Mouse (Mus musculus) frontal cortex, postnatal 25 days (tissue): ENCODE data around the gene Gm10570.

ENCODE experiments used
- DNase-seq, 2 experiments: peaks; one replicate each; pipeline ENCODE4 v3.0.0; 2022; ENCODE audit warnings: low spot score in 2 of 2

Gm10570 gene

DNA sequence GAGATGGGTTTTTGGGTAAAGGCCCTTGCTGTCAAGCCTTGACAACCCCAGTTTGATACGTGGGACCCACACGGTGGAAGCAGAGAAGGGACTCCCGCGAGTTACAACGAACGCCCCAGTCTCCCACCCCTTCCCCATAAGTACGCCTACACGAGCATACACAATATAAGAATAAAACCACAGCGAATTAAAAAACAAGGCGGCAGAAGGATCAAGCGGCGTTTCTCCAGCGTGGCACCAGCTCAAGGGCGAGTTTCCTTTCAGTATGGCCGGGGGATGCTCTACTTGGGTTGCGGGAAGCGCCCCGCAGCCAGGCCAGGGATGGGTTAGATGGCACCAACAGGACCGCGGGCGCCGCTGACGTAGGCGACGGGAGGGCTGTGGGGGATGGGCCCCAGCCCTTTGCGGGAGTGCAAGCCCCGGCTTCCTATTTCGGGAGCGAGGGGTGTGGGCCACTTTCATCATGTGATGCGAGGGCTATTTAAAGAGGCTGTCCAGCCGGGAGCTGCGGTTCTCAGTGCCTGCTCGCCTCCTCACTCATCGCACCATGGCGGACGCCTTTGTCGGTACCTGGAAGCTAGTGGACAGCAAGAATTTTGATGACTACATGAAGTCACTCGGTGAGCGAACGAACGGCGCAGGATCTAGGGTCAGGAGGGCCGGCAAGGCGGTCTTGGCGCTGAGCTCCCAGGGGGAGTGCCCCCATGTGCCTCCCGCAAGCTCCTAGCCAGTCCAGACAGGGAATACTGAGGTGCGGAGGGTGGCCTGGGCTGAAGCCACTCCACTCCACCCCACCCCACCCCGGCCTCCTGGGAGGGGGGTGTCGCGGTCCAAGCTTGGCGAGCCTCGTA lies at the start of gene Gm10570, which contains the start of gene Fabp3:
Gene Gm10570 (minus strand): TSS at position 444 of the 851 bp plus-strand sequence.
Gene Fabp3 (plus strand): TSS at position 365 of the 851 bp plus-strand sequence.
- DNase-seq: peak; percentile 53 to 61

- DNase-seq: no peak
Observed at GRCm38 (mm10) chr4:130357946-130358345, 49.5 kb upstream of the Gm10570 start.

DNA sequence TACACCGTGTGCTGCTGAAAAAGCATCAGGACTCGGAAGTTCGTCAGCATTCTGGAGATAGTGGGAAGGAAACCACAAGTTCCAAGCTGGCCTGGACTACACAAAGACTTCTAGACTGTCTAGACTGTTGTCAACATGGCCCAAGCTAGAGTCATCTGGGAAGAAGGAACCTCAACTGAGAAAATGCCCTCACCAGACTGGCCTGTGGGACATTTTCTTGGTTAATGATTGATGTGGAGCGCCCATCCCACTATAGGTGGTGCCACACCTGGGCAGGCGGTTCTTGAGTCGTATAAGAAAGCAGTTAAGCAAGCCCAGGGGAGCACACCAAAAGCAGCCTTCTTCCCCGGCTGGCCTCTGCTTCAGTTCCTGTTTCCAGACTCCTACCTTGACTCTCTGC lies 44.1 kb upstream of the Gm10570 start:
- no peak for DNase-seq

DNA sequence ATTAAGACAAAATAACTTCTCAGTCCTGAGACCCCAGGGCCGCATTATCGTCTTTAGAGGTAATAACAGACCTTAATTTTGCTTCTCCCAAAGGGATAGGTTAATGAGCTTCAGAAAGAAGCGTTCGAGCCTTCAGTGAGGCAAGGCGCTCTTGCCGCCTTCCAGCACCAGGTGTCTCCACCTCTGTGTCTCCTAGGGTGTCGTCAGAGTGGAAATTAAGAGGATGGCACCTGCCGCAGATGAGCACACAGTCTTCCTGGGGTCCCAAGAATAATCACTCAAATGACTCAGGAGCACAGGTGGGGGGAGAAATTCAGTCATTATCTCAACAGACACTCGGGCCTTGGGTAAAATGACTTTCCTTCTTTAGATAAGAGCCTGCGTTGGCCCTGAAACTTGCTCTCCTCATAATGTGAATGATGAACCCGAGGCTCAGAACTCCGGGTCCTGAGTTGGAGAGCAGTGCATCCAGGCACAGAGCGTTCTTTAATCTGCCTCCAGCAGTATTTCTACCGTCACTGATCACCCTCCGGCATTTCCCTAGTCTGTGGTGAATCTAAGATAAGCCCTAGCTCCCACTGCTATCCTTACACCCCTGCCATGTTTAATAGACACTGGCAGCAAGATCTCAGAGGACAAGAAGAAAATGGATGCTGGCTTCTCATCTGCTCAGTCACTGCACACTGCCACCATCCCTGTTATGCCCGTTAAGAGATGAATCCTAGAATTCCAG lies 42.4 kb upstream of the Gm10570 start:
- DNase-seq: no peak

DNA sequence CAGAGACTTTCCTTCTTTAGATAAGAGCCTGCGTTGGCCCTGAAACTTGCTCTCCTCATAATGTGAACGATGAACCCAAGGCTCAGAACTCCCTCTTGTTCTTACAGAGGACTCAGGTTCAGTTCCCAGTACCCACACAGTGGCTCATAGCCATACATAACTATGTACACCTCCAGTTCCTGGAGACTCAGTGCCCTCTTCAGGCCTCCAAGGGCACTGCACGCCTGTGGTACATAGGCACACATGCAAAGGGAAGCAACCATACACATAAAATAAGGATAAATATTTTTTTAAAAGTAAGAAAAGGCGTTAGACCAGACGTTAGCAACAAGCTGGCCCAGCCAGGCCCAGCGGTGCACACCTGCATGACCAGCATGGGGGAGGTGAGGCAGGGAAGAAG lies 41.2 kb upstream of the Gm10570 start:
- no peak for DNase-seq

GRCm38 (mm10) chr4:130341691-130342090 lies 33.2 kb upstream of the Gm10570 start:
- peak in 1 of 2 experiments; percentile 17 for DNase-seq

DNA sequence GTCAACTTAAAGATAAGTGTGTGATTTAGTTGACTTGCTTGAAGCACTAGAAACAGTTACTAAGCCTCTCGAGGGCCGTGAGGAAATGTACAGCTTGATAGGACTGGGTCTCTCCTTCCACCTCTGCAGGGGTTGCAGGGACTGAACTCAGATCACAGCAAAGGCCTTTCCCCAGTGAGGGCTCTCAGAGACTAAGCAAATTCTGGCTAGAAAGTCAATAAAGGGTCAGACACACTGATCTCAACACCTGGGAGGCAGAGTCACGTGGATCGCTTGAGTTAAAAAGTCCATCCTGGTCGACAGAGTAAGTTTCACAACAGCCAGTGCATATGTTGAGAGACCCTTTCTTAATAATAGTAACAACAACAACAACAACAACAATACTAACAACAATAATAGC lies 27.4 kb upstream of the Gm10570 start:
- DNase-seq: no peak

GRCm38 (mm10) chr4:130327366-130327765 lies 18.9 kb upstream of the Gm10570 start:
- no peak for DNase-seq

- DNase-seq: no peak
Observed at GRCm38 (mm10) chr4:130325446-130325845, 17.0 kb upstream of the Gm10570 start.

DNA sequence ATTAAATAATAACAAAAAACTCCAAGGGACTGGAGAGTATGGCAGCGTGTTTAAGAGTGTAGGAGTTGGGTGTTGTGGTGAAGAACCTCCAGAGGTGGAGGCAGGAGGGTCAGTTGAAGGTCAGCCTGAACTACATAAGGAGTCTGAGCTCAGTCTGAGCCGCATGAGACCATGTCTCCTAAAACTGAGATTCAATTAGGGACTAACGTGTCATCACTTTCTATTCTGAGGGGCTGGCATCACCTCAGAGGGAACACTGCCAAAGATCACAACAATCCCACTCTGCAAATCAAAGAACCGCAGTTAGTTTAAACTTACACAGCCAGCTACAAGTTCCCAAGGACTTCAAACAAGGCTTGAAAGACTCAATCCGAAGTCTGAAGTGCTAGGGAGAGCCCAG lies 15.1 kb upstream of the Gm10570 start:
- DNase-seq: no peak

GRCm38 (mm10) chr4:130323165-130323564 lies 14.7 kb upstream of the Gm10570 start:
- no peak for DNase-seq

- no peak for DNase-seq
Observed at GRCm38 (mm10) chr4:130322567-130322966, 14.1 kb upstream of the Gm10570 start.

- no peak for DNase-seq
Observed at GRCm38 (mm10) chr4:130321640-130322039, 13.2 kb upstream of the Gm10570 start.

DNA sequence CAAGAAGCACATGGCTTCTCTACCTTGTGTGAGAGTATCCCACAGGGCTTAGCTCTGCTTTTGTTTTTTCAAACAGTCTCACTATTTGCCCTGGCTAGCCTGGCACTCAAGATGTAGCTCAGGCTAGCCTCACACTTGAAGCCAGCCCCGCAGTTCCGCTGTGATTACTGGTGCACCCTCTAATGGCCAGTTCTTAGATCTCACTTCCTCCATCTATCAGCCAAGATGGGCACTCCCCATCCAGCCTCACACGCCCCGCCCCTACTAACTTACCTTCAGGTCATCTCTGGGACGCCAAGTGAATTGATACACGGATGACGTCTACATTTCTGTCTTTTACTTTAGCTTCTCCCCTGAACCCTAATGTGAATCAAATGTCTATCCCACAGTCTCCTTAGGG lies 11.1 kb upstream of the Gm10570 start:
- no peak for DNase-seq

GRCm38 (mm10) chr4:130318122-130318521 lies 9.6 kb upstream of the Gm10570 start:
- no peak for DNase-seq

GRCm38 (mm10) chr4:130316691-130317090 lies 8.2 kb upstream of the Gm10570 start:
- DNase-seq: no peak

DNA sequence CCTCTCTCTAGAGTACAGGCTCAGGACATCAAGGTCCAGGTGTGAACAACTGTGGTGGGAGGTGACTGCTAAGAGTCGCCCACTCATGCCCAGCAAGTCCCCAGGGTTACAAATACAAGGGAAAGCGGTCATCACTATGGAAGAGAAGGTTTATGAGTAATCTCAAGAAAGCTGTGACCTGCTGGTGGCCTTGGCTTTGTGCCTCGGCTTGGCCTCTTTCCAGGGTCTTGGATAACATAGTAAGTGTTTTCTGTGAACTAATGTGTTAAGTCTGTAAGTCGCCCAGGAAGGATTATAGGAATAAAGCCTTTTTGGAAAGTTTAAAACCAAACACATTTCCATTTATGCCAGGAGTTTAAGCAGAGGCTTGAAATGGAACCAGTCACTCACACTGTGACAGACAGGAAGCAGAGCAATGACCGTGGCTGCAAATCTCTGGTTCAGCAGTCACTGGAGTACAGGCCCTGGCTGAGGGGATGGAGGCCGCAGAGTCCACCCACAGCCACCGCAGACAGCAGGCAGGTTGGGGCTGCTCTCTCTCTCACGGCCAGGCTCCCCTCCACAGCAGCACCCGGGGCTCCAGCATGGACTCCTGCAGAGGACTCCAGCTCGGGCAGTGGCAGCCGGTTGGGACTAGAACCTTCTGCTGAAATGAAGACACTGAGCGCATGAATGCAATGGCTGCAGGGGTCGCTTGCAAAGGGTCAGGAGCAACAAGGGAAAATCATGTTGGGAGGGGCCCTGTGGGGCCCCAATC lies 7.5 kb upstream of the Gm10570 start:
- DNase-seq: no peak

GRCm38 (mm10) chr4:130313552-130313951 lies 5.1 kb upstream of the Gm10570 start:
- no peak for DNase-seq

DNA sequence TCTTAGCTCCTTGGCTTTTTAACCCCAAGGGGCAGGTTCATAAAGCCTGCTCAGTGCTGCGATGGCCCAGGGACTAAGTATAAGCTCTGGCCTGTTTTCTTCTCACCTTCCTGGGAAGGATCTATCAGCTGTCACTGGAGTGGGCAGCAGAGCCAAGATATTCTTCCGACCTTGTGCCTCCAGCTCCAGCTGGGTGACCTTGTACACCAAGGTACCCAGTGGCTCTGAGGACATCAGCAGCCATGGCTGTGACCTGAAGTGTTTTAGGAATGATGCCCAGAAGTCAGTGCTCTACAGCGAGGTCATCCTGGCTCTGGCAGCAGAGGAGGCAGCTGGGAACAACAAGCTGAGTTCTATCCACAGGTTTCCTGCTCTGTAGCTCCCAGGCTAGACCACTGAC lies 4.1 kb upstream of the Gm10570 start:
- no peak for DNase-seq

DNA sequence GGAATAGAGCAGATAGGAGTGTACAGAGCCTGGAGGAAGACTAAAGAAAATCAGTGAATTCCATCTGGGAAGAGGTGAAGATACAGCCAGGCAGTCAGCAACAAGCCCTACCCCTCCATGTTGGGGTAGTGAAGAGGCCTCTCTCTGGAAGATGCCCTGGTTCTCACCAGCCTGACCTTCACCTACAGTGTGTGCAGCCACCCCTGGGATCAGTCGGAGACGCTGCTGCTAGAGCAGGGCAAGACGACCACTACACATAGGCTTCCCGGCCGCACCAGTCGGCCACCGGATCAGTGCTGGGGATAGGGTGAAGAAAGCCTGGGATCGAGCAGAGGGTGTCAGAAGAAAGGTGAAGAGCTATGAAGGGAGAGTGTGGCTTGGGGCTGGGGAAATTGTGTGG lies 780 bp upstream of the Gm10570 start:
- no peak for DNase-seq

- DNase-seq: peak; percentile 26 to 28
Observed at GRCm38 (mm10) chr4:130307851-130308230, 633 bp downstream of the Gm10570 start.
